Mouse (Mus musculus) thymus, adult 2 months (tissue): ENCODE measurements around the gene Mpp6.

Source experiments
- CTCF ChIP-seq: fragments of 200-500 bp; IDR thresholded peaks from 2 replicates; pipeline ENCODE4 v1.5.1; 2012; ENCODE audit warnings: mild to moderate bottlenecking, control low read depth, low read length, moderate library complexity, borderline replicate concordance; ENCODE audit not compliant: control insufficient read depth, poor library complexity, insufficient read depth; ENCODE audit errors: extremely low read depth
- POLR2A ChIP-seq: fragments of 200-500 bp; IDR thresholded peaks from 2 replicates; pipeline ENCODE4 v1.6.1; 2012; ENCODE audit warnings: mild to moderate bottlenecking, low read length, control low read depth, moderate library complexity; ENCODE audit not compliant: control insufficient read depth, poor library complexity, insufficient read depth; ENCODE audit errors: extremely low read depth

- no peak for TF ChIP-seq POLR2A
- TF ChIP-seq CTCF, result no peak
These were observed 49.8 kb downstream of the Mpp6 start for GRCm38 (mm10) chr6:50159842-50160241.
